24 mouse cellular contexts compared by ENCODE assay signal in genomic region chr14:92372446-92372845, GRCm38 (mm10).
"Had no signal": no experiment of that assay in that cellular context is flagged by ENCODE, and none has a peak within 500 bp of the region (broad histone marks: within the 10 kb centered on the region; RNA-seq: fewer than 3 reads in every experiment).

No protein-coding gene starts in this region.

- H3K4me2 ChIP-seq: heart, embryonic 11.5 days; heart, embryonic 13.5 days; heart, embryonic 15.5 days; hindbrain, embryonic 13.5 days; hindbrain, embryonic 15.5 days; kidney, embryonic 15.5 days; limb, embryonic 12.5 days; liver, embryonic 11.5 days had no signal

- H3K9ac ChIP-seq: heart, embryonic 13.5 days; heart, embryonic 15.5 days; hindbrain, embryonic 13.5 days; hindbrain, embryonic 15.5 days; kidney, embryonic 15.5 days; limb, embryonic 12.5 days had no signal

- ATAC-seq: hindbrain, postnatal 0 days; intestine, embryonic 16.5 days had no signal

- H3K9me3 ChIP-seq: heart, embryonic 13.5 days; heart, embryonic 15.5 days; hindbrain, embryonic 13.5 days; hindbrain, embryonic 15.5 days; kidney, embryonic 15.5 days; limb, embryonic 12.5 days had no signal

- DNase-seq: gastrocnemius, postnatal 14 days; gastrocnemius, postnatal 36 days; heart, adult 2 months; heart, postnatal 14 days; heart, postnatal 36 days; kidney, adult 11 months; kidney, adult 2 months; kidney, adult 9 months; kidney, postnatal 14 days; kidney, postnatal 36 days; layer of hippocampus, adult 9-11 months; liver had no signal

- H3K27me3 ChIP-seq: heart, embryonic 13.5 days; heart, embryonic 15.5 days; hindbrain, embryonic 13.5 days; hindbrain, embryonic 15.5 days; kidney, embryonic 15.5 days; limb, embryonic 12.5 days had no signal

- H3K27ac ChIP-seq: heart, adult 2 months; heart, embryonic 13.5 days; heart, embryonic 15.5 days; hindbrain, embryonic 13.5 days; hindbrain, embryonic 15.5 days; hindbrain, postnatal 0 days; kidney, embryonic 15.5 days; kidney, postnatal 0 days; left cerebral cortex, adult 2 months; limb, embryonic 12.5 days had no signal

- H3K4me3 ChIP-seq: heart, adult 2 months; heart, embryonic 13.5 days; heart, embryonic 15.5 days; hindbrain, embryonic 13.5 days; hindbrain, embryonic 15.5 days; kidney, embryonic 15.5 days; left cerebral cortex, adult 2 months; limb, embryonic 12.5 days had no signal

- H3K36me3 ChIP-seq: heart, embryonic 13.5 days; heart, embryonic 15.5 days; hindbrain, embryonic 13.5 days; hindbrain, embryonic 15.5 days; kidney, embryonic 15.5 days; limb, embryonic 12.5 days had no signal

- H3K4me1 ChIP-seq: heart, embryonic 13.5 days; heart, embryonic 15.5 days; hindbrain, embryonic 13.5 days; hindbrain, embryonic 15.5 days; kidney, embryonic 15.5 days; limb, embryonic 12.5 days had no signal
